Mouse (Mus musculus): ENCODE measurements around the gene Ppp1r12a. TPM values are rescaled to one million over a fixed set of nuclear protein-coding genes. Genes with fewer than 3 reads are reported as not detected.

Ppp1r12a gene
- polyA plus RNA-seq, 1 experiment, result 1.0 TPM

GRCm38 (mm10) chr10:108133745-108134144 lies 28.2 kb upstream of the Ppp1r12a start:
- Histone ChIP-seq H3K27me3 (ENCODE audit: control insufficient read depth) (no peaks in the 10 kb centered on the region), H3K4me3 (replicated peaks) (no peak overlapping the region), H3K4me1 (ENCODE audit: control insufficient read depth) (no peaks in the 10 kb centered on the region), H3K36me3 (ENCODE audit: control insufficient read depth) (no peaks in the 10 kb centered on the region), H3K9me3 (ENCODE audit: control insufficient read depth, low read length) (no peaks in the 10 kb centered on the region)
- TF ChIP-seq TAL1 (IDR thresholded peaks at IDR 0.05; ENCODE audit: low read length), result no peak
- TF ChIP-seq GATA1 (IDR thresholded peaks at IDR 0.05; ENCODE audit: low read length), result no peak

- Histone ChIP-seq H3K4me1 (ENCODE audit: control insufficient read depth) (no peaks in the 10 kb centered on the region), H3K9me3 (ENCODE audit: control insufficient read depth, low read length) (no peaks in the 10 kb centered on the region), H3K27me3 (ENCODE audit: control insufficient read depth) (no peaks in the 10 kb centered on the region), H3K4me3 (replicated peaks) (no peak overlapping the region), H3K36me3 (ENCODE audit: control insufficient read depth) (no peaks in the 10 kb centered on the region)
- TF ChIP-seq GATA1 (IDR thresholded peaks at IDR 0.05; ENCODE audit: low read length) (no peak), TAL1 (IDR thresholded peaks at IDR 0.05; ENCODE audit: low read length) (no peak)
Measured at GRCm38 (mm10) chr10:108138347-108138746, 23.6 kb upstream of the Ppp1r12a start.

DNA sequence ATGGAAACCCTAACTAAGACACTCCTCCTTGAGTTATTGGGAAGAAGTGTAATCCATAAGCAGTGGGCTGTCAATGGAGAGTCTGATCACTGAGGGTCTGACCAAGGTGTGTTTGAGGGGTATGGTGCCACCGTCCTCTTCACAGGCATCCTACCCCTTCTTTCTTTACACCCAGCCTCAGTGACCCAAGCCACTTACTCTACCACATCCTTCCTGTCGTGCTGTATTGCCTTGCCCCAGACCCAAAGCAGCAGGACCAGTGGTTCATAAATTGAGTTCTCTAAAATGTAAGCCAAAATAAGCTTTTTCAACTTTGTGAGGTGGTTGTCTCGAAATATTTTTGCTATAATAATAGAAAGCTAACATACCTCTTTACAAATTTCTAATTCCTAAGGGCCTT lies 22.2 kb upstream of the Ppp1r12a start:
- H3K4me1 ChIP-seq (ENCODE audit: control insufficient read depth), result no peaks in the 10 kb centered on the region
- H3K9me3 ChIP-seq (ENCODE audit: control insufficient read depth, low read length), result no peaks in the 10 kb centered on the region
- no peak overlapping the region for H3K4me3 ChIP-seq (replicated peaks)
- H3K36me3 ChIP-seq (ENCODE audit: control insufficient read depth), result no peaks in the 10 kb centered on the region
- no peaks in the 10 kb centered on the region for H3K27me3 ChIP-seq (ENCODE audit: control insufficient read depth)
- TF ChIP-seq GATA1 (IDR thresholded peaks at IDR 0.05; ENCODE audit: low read length) (no peak), TAL1 (IDR thresholded peaks at IDR 0.05; ENCODE audit: low read length) (no peak)

DNA sequence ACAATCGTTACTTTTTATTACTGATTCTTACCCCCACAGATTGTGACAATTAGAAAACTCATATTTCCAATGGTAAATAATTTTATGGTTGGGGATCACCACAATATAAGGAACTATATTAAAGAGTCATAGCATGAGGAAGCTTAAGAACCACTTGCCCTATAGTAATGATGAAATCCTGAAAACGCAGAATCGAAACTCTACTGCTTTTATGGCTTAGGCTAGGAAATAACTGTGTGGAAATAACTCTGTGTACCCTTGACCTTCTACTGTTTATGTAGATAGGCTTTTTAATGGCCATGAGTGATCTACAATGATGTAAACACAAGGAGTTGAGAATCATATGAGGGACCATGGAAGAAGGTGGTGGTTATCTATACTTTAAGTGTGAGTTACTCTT lies 21.3 kb upstream of the Ppp1r12a start:
- no peak overlapping the region for H3K4me3 ChIP-seq (replicated peaks)
- no peaks in the 10 kb centered on the region for H3K4me1 ChIP-seq (ENCODE audit: control insufficient read depth)
- TF ChIP-seq GATA1 (IDR thresholded peaks at IDR 0.05; ENCODE audit: low read length) (no peak), TAL1 (IDR thresholded peaks at IDR 0.05; ENCODE audit: low read length) (no peak)

DNA sequence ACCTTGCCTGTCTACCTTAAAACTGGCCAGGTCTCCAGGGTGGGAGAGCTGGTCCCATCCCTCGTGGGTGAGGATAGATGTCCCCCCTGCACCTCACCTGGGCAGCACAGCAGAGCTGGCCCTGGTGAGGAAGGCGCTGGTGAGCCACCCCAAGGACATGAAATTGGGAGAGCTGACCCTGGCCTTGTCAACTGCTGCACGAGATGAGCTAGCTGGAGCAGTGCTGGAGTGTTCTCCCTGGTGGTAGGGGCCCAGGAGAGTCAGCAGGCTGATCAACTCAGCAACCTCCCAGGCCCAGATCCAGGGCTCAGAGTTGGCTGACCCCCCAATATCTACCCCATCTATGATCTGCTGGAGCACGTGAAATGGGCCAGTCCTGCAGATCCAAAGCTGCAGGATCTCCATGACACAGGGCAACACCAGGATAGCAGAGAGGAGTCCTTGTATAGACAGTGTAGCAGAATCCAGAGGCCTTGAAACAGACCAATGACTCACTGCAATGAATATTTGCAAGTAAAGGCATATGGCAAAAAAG lies 17.9 kb upstream of the Ppp1r12a start:
- Histone ChIP-seq H3K36me3 (ENCODE audit: control insufficient read depth) (no peaks in the 10 kb centered on the region), H3K4me1 (ENCODE audit: control insufficient read depth) (no peaks in the 10 kb centered on the region), H3K27me3 (ENCODE audit: control insufficient read depth) (no peaks in the 10 kb centered on the region), H3K9me3 (ENCODE audit: control insufficient read depth, low read length) (no peaks in the 10 kb centered on the region), H3K4me3 (replicated peaks) (no peak overlapping the region)
- TF ChIP-seq GATA1 (IDR thresholded peaks at IDR 0.05; ENCODE audit: low read length), result no peak
- no peak for TF ChIP-seq TAL1 (IDR thresholded peaks at IDR 0.05; ENCODE audit: low read length)

More for the DNA sequence above, 21.3 kb upstream of the Ppp1r12a start:
- Histone ChIP-seq H3K27me3 (ENCODE audit: control insufficient read depth) (no peaks in the 10 kb centered on the region), H3K36me3 (ENCODE audit: control insufficient read depth) (no peaks in the 10 kb centered on the region), H3K9me3 (ENCODE audit: control insufficient read depth, low read length) (no peaks in the 10 kb centered on the region)

DNA sequence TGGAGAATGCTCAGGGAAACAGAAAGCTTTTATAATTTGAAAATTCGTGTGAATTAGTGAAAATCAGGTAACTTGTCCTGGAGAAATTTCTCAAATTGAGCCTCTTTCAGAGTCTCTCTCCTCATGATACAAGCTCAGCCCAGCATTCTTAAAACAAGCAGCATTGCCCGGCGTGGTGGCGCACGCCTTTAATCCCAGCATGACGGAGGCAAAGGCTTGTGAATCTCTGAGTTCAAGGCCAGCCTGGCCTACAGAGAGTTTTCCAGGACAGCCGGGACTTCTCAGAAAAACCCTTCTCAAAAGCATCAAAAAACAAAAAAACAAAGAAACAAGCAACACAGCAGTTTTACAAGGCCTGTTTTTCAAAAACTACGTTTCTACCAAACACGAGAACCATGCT lies 16.3 kb upstream of the Ppp1r12a start:
- H3K9me3 ChIP-seq (ENCODE audit: control insufficient read depth, low read length), result no peaks in the 10 kb centered on the region
- H3K4me3 ChIP-seq (replicated peaks), result no peak overlapping the region
- H3K4me1 ChIP-seq (ENCODE audit: control insufficient read depth), result no peaks in the 10 kb centered on the region
- H3K36me3 ChIP-seq (ENCODE audit: control insufficient read depth), result no peaks in the 10 kb centered on the region
- TF ChIP-seq GATA1 (IDR thresholded peaks at IDR 0.05; ENCODE audit: low read length) (no peak), TAL1 (IDR thresholded peaks at IDR 0.05; ENCODE audit: low read length) (no peak)
- H3K27me3 ChIP-seq (ENCODE audit: control insufficient read depth), result no peaks in the 10 kb centered on the region

GRCm38 (mm10) chr10:108147031-108147430 lies 15.0 kb upstream of the Ppp1r12a start:
- Histone ChIP-seq H3K9me3 (ENCODE audit: control insufficient read depth, low read length) (no peaks in the 10 kb centered on the region), H3K36me3 (ENCODE audit: control insufficient read depth) (no peaks in the 10 kb centered on the region), H3K4me3 (replicated peaks) (no peak overlapping the region), H3K4me1 (ENCODE audit: control insufficient read depth) (no peaks in the 10 kb centered on the region), H3K27me3 (ENCODE audit: control insufficient read depth) (no peaks in the 10 kb centered on the region)
- no peak for TF ChIP-seq TAL1 (IDR thresholded peaks at IDR 0.05; ENCODE audit: low read length)
- TF ChIP-seq GATA1 (IDR thresholded peaks at IDR 0.05; ENCODE audit: low read length), result no peak

GRCm38 (mm10) chr10:108153301-108153700 lies 8.7 kb upstream of the Ppp1r12a start:
- Histone ChIP-seq H3K27me3 (ENCODE audit: control insufficient read depth) (peaks cover 20% of the 10 kb centered on the region), H3K36me3 (ENCODE audit: control insufficient read depth) (no peaks in the 10 kb centered on the region), H3K4me3 (replicated peaks) (no peak overlapping the region), H3K9me3 (ENCODE audit: control insufficient read depth, low read length) (no peaks in the 10 kb centered on the region), H3K4me1 (ENCODE audit: control insufficient read depth) (no peaks in the 10 kb centered on the region)
- TF ChIP-seq TAL1 (IDR thresholded peaks at IDR 0.05; ENCODE audit: low read length) (no peak), GATA1 (IDR thresholded peaks at IDR 0.05; ENCODE audit: low read length) (no peak)

DNA sequence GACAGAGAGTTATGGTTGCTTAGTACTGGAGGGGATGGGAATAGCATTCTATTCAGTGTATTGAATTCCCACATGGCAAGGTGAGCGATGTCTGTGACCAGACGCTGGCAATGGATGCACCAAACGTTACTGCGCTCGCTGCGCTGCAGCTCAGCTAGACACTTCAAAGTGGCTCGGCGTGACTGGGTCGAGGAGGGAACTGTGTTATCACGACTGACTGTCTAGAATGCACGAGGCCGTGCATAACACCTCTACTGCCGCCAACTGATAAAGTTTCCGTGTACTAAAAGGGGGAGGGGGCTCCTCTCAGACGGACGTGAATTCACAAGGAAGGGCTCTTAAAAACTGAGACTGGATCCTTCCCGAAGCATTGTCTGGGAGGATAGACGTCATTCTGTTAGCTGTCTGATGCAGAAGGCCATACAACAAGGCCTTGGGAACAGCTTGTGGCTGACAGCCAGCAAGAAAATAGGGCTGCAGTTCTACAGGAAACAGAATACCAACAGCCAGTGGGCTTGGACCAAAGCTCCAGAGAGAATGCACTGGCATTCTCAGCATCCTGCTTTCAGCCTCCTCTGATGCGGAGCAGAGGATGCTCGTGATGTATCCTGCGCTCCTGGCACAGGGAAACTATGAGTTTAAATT lies 6.8 kb upstream of the Ppp1r12a start:
- Histone ChIP-seq H3K36me3 (ENCODE audit: control insufficient read depth) (no peaks in the 10 kb centered on the region), H3K27me3 (ENCODE audit: control insufficient read depth) (peaks cover 25% of the 10 kb centered on the region), H3K4me1 (ENCODE audit: control insufficient read depth) (no peaks in the 10 kb centered on the region), H3K4me3 (replicated peaks) (no peak overlapping the region), H3K9me3 (ENCODE audit: control insufficient read depth, low read length) (no peaks in the 10 kb centered on the region)
- TF ChIP-seq GATA1 (IDR thresholded peaks at IDR 0.05; ENCODE audit: low read length) (no peak), TAL1 (IDR thresholded peaks at IDR 0.05; ENCODE audit: low read length) (no peak)

All from erythroblast, embryonic 14.5 days (primary cell).